Mouse (Mus musculus): ENCODE measurements around the gene Crip1.

DNA sequence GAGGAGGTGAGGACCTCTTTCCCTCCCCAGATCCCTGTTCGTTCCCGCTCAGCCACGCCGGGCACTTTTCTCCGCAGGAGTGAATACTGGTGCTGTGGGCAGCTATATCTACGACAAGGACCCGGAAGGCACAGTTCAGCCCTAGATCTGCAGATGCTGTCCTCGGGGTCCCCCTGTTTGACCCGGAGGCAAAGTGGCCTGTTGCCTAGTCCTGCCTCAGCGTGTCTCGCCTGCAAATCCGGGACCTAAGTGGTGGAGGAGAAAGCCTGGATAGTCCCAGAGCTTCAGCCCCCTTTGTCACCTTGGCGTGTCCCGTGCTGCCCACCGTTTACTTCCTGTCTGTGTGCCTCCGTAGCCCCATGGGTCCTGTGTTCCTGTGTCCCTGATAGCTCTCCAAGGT is 1.2 kb upstream of the Crip1 start:
- no peak for TF ChIP-seq CTCF (IDR thresholded peaks at IDR 0.05)
- no peak for TF ChIP-seq EP300 (IDR thresholded peaks at IDR 0.05)

Measured in lung, postnatal 0 days (tissue).